Mouse (Mus musculus) kidney, adult 2 months (tissue): ENCODE measurements around the gene Fap.

ENCODE experiments used
- CTCF ChIP-seq: fragments of 200-500 bp; conservative IDR thresholded peaks from 2 replicates; pipeline ENCODE4 v1.5.1; 2011; ENCODE audit warnings: low read depth, mild to moderate bottlenecking, control low read depth, low read length, moderate library complexity, mixed read lengths; ENCODE audit not compliant: insufficient read depth, insufficient read length
- POLR2A ChIP-seq: fragments of 200-500 bp; IDR thresholded peaks from one replicate; pipeline ENCODE4 v1.6.1; 2011; ENCODE audit warnings: low read depth, low read length, control low read depth

GRCm38 (mm10) chr2:62594491-62594890 lies 20.6 kb upstream of the Fap start:
- TF ChIP-seq CTCF (no peak), POLR2A (no peak)
